Mouse (Mus musculus) stomach, embryonic 15.5 days (tissue): ENCODE measurements around the gene Tank. TPM values are rescaled to one million over a fixed set of nuclear protein-coding genes. Genes with fewer than 3 reads are reported as not detected.

Source experiments
- ATAC-seq: fragments of 200-750 bp; cut with Nextera tagmentation; 2 replicates; pipeline ENCODE4 v1.8.0; 2017; ENCODE audit warnings: low read depth, moderate number of reproducible peaks, moderate TSS enrichment; ENCODE audit not compliant: insufficient read depth, low FRiP score
- H3K27ac ChIP-seq: fragments of 300-500 bp; sonication (generic); 2 replicates; pipeline ENCODE4 v1.5.1; 2015; ENCODE audit warnings: mild to moderate bottlenecking, inconsistent platforms
- H3K27me3 ChIP-seq: fragments of 300-500 bp; sonication (generic); replicated peaks from 2 replicates; pipeline ENCODE4 v1.6.1; 2015; ENCODE audit warnings: inconsistent platforms
- H3K36me3 ChIP-seq: fragments of 300-500 bp; sonication (generic); 2 replicates; pipeline ENCODE4 v1.6.1; 2015; ENCODE audit warnings: inconsistent platforms
- H3K4me1 ChIP-seq: fragments of 300-500 bp; sonication (generic); 2 replicates; pipeline ENCODE4 v1.6.1; 2015; ENCODE audit warnings: inconsistent platforms
- H3K4me2 ChIP-seq: fragments of 300-500 bp; sonication (generic); 2 replicates; pipeline ENCODE4 v1.6.1; 2015; ENCODE audit warnings: mild to moderate bottlenecking, inconsistent platforms
- H3K4me3 ChIP-seq: fragments of 300-500 bp; sonication (generic); replicated peaks from 2 replicates; pipeline ENCODE4 v1.5.1; 2015; ENCODE audit warnings: inconsistent platforms
- H3K9ac ChIP-seq: fragments of 300-500 bp; sonication (generic); 2 replicates; pipeline ENCODE4 v1.6.1; 2015; ENCODE audit warnings: inconsistent platforms
- H3K9me3 ChIP-seq: fragments of 300-500 bp; sonication (generic); 2 replicates; pipeline ENCODE4 v1.6.1; 2016; ENCODE audit warnings: inconsistent platforms
- WGBS: fragments of 180-500 bp; shearing (Covaris S2); methylation state at CpG from one replicate; pipeline ENCODE4 v1.1.7; 2015; 5-methylcytosine and 5-hydroxymethylcytosine counted together
- polyA plus RNA-seq: library from polyadenylated mRNA; unstranded; fragments of >200 nt; fragmentation: Nextera tagmentation; extraction: Ambion mirVana; gene quantifications from 2 replicates; pipeline ENCODE4 v1.2.1, GENCODE M21; 2015

Tank gene
- polyA plus RNA-seq, 1 experiment from 2014 or later: 31.6 TPM

GRCm38 (mm10) chr2:61630864-61631555 is 52.6 kb downstream of the Tank start:
- no peaks in the 10 kb centered on the region for H3K27me3 ChIP-seq
- no peaks in the 10 kb centered on the region for H3K9me3 ChIP-seq
- no peak for ATAC-seq
- H3K9ac ChIP-seq: no peak overlapping the region
- H3K36me3 ChIP-seq: peaks cover 9% of the 10 kb centered on the region; the same call in 1 of the 2 replicates
- WGBS: 83% methylated on average over 3 of the region's 3 CpGs
- no peak overlapping the region for H3K4me2 ChIP-seq
- no peaks in the 10 kb centered on the region for H3K4me1 ChIP-seq
- no peak overlapping the region for H3K27ac ChIP-seq
- no peak overlapping the region for H3K4me3 ChIP-seq

GRCm38 (mm10) chr2:61635099-61635498 is 56.7 kb downstream of the Tank start:
- no peaks in the 10 kb centered on the region for H3K27me3 ChIP-seq
- peaks cover 9% of the 10 kb centered on the region; the same call in 1 of the 2 replicates for H3K36me3 ChIP-seq
- no peak overlapping the region for H3K4me3 ChIP-seq
- no peak overlapping the region for H3K9ac ChIP-seq
- H3K4me2 ChIP-seq: no peak overlapping the region
- 99% methylated on average over 1 of the region's 1 CpGs for WGBS
- no peak for ATAC-seq
- H3K4me1 ChIP-seq: no peaks in the 10 kb centered on the region
- H3K9me3 ChIP-seq: no peaks in the 10 kb centered on the region
- no peak overlapping the region for H3K27ac ChIP-seq

- H3K9ac ChIP-seq: no peak overlapping the region
- H3K27ac ChIP-seq: no peak overlapping the region
- H3K27me3 ChIP-seq: no peaks in the 10 kb centered on the region
- WGBS: 76% methylated on average over 6 of the region's 6 CpGs
- H3K4me2 ChIP-seq: no peak overlapping the region
- H3K4me3 ChIP-seq: no peak overlapping the region
- no peaks in the 10 kb centered on the region for H3K9me3 ChIP-seq
- ATAC-seq: no peak
- H3K4me1 ChIP-seq: no peaks in the 10 kb centered on the region
- 0 out of 2 replicates have a peak, but pooled peaks cover 6% of the 10 kb centered on the region for H3K36me3 ChIP-seq
Observed at GRCm38 (mm10) chr2:61638182-61638581, 59.8 kb downstream of the Tank start.

DNA sequence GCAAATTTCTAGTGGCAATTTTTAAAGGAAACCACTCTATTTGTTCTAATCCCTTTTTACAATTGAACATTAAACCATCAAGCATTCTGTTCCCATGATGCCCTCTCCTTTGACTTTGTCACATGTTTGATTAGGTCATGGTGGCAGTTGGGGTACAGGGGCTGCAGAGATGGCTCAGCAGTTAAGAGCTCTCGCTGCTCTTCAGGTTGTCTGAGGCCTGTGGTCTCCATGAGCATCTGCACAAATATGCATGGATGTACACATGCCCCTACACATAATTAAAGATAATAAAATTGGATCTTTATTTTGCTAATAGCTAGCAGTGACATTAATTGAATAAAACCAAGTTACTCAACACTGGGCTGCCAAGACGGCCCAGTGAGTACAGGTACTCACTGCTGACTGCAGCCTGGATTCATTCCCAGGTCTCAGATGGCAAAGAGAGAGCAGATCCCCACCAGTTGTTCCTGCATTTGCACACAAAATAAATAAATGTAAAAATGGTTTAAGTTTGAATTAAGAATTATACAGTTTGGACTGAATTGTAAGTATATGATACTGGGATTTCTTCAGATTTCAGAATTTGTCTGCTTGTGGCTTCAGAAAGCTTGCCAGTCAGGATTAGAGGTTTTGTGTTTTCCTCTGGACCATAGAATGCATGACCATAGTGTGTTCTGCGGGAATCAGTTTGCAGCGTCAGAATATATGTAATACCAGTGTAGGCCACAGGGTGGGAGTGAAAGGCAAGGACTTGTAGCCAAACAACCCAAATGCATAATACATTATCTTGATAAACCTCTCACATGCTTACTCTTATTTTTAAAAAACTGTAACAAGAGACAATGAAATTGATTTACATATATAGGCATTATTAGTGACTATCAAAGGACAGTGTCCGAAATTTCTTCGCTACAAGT is 64.3 kb downstream of the Tank start:
- H3K9me3 ChIP-seq: no peaks in the 10 kb centered on the region
- no peaks in the 10 kb centered on the region for H3K4me1 ChIP-seq
- no peak for ATAC-seq
- no peaks in the 10 kb centered on the region for H3K27me3 ChIP-seq
- H3K4me3 ChIP-seq: no peak overlapping the region
- no peak overlapping the region for H3K9ac ChIP-seq
- no peak overlapping the region for H3K4me2 ChIP-seq
- WGBS: 57% methylated on average over 6 of the region's 6 CpGs
- H3K27ac ChIP-seq: no peak overlapping the region
- H3K36me3 ChIP-seq: no peaks in the 10 kb centered on the region

DNA sequence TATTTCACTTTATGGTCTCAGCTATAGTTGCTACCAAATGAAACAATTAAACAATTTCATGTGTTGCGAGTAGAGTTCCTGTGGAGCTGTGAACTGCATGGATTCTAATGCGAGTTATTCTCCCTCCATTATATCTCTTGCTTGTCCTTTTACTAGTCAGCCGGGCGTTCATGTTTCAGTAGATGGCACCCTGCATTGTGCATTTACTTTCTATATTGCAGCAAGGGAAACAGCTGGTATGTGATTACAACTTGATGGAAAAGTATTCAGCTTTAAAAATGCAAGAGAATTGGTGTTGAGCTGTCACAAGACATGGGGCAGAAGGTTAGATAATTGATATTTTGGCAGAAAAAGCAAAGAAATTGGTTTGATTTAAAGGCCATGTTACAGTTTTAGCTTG is 72.8 kb downstream of the Tank start:
- Histone ChIP-seq H3K27ac (no peak overlapping the region), H3K4me2 (no peak overlapping the region), H3K27me3 (no peaks in the 10 kb centered on the region), H3K36me3 (0 out of 2 replicates have a peak, but pooled peaks cover 4% of the 10 kb centered on the region), H3K9me3 (no peaks in the 10 kb centered on the region), H3K9ac (no peak overlapping the region), H3K4me1 (peaks cover 9% of the 10 kb centered on the region; the same call in 1 of the 2 replicates), H3K4me3 (no peak overlapping the region)
- ATAC-seq: no peak
- 87% methylated on average over 4 of the region's 4 CpGs for WGBS

- H3K4me2 ChIP-seq: no peak overlapping the region
- WGBS: 94% methylated on average over 3 of the region's 3 CpGs
- ATAC-seq: no peak
- H3K36me3 ChIP-seq: 0 out of 2 replicates have a peak, but pooled peaks cover 4% of the 10 kb centered on the region
- H3K27me3 ChIP-seq: no peaks in the 10 kb centered on the region
- no peaks in the 10 kb centered on the region for H3K9me3 ChIP-seq
- H3K4me3 ChIP-seq: no peak overlapping the region
- no peak overlapping the region for H3K9ac ChIP-seq
- peaks cover 9% of the 10 kb centered on the region; the same call in 1 of the 2 replicates for H3K4me1 ChIP-seq
- no peak overlapping the region for H3K27ac ChIP-seq
Observed at GRCm38 (mm10) chr2:61651640-61652039, 73.3 kb downstream of the Tank start.

DNA sequence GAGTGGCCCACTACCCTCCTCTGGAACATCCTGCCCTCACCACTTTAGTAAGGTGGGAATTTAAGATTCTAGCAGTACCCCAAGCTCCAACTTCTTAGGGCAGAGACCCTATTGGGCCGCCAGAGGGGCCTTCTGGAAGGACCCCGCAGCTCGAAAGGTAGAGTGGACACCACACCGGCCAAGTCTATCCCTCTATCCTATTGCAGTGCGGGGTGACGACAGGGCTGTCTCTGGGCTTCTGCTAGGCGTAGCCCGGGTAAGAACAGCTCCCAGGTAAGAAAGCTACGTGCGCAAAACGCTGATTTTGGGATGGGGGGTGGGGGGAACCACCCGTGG is 76.6 kb downstream of the Tank start:
- peak overlapping the region; percentile 57 for H3K4me3 ChIP-seq
- H3K4me1 ChIP-seq: peaks cover 9% of the 10 kb centered on the region; the same call in 1 of the 2 replicates
- WGBS: 27% methylated on average over 12 of the region's 12 CpGs
- peak overlapping the region; percentile 98 for H3K4me2 ChIP-seq
- H3K9ac ChIP-seq: no peak overlapping the region
- no peak for ATAC-seq
- H3K27me3 ChIP-seq: no peaks in the 10 kb centered on the region
- H3K36me3 ChIP-seq: no peaks in the 10 kb centered on the region
- no peaks in the 10 kb centered on the region for H3K9me3 ChIP-seq
- H3K27ac ChIP-seq: no peak overlapping the region

- Histone ChIP-seq H3K4me3 (peak overlapping the region; percentile 57), H3K4me1 (peaks cover 9% of the 10 kb centered on the region; the same call in 1 of the 2 replicates), H3K9ac (no peak overlapping the region), H3K9me3 (no peaks in the 10 kb centered on the region), H3K27me3 (no peaks in the 10 kb centered on the region), H3K4me2 (peak overlapping the region; percentile 98), H3K36me3 (no peaks in the 10 kb centered on the region), H3K27ac (no peak overlapping the region)
- no peak; the same call in 1 of the 2 replicates for ATAC-seq
- under 1% methylated on average over 46 of the region's 46 CpGs for WGBS
Observed at GRCm38 (mm10) chr2:61655382-61656281, 77.2 kb downstream of the Tank start.

DNA sequence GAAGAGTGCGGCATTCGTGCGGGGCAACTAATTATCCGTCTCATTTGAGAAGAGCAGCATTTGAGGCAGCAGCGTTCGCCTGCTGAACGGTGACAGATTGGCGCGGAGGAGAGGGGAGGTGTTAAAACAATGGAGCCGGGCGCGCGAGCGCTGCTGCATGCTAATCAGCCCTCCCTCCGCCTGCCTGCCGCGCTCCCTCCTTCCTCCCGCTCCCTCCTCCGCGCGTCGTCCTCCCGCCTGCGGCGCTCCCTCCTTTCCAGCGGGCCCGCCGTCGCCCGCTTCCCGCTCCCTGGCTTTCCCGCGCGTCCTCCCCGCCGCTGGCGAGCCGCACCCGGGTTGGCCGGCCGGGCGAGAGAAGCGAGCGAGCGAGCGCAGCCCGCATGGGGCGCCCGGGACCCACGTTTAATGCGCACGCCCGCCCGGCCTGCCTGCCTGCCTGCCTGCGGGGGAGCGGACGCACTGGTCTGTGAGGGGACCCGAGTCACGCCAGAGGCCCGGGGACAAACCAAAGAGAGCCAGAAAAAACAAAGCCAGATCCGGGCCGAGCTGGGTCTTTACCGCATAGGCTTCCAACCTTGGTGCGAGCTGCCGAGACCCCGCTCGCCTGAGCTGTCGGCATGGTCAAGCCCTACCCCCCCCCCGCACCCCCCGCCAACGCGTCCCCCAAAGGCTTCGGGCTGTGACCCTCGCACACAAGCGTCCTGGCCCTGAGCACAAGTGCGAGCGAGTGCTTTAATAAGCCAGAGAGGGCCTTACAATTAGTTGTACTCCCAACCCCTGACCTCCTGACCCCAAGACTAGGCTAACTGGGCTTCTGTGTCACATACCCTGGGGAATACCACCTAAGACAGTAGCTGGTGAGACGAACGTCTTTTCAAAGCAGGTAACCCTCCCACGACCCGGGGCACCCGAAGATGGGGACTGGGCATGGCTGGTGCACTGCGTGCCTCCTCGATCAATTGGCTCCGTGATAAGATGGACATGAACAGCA is 78.3 kb downstream of the Tank start:
- no peaks in the 10 kb centered on the region for H3K9me3 ChIP-seq
- H3K4me3 ChIP-seq: peak overlapping the region; percentile 57
- H3K9ac ChIP-seq: peak overlapping the region; percentile 22; the same call in 1 of the 2 replicates
- H3K27ac ChIP-seq: no peak overlapping the region
- WGBS: 2% methylated on average over 83 of the region's 85 CpGs
- peaks cover 9% of the 10 kb centered on the region; the same call in 1 of the 2 replicates for H3K4me1 ChIP-seq
- peak overlapping the region; percentile 98 for H3K4me2 ChIP-seq
- no peaks in the 10 kb centered on the region for H3K36me3 ChIP-seq
- peak; percentile 74 for ATAC-seq
- no peaks in the 10 kb centered on the region for H3K27me3 ChIP-seq

- ATAC-seq: no peak
- no peak overlapping the region for H3K9ac ChIP-seq
Observed at GRCm38 (mm10) chr2:61659254-61659653, 80.9 kb downstream of the Tank start.

More at GRCm38 (mm10) chr2:61659254-61659653, 80.9 kb downstream of the Tank start:
- H3K9me3 ChIP-seq: no peaks in the 10 kb centered on the region
- no peaks in the 10 kb centered on the region for H3K36me3 ChIP-seq
- H3K27me3 ChIP-seq: no peaks in the 10 kb centered on the region
- H3K4me2 ChIP-seq: no peak overlapping the region
- no peak overlapping the region for H3K27ac ChIP-seq
- 66% methylated on average over 2 of the region's 2 CpGs for WGBS
- no peak overlapping the region for H3K4me3 ChIP-seq
- H3K4me1 ChIP-seq: peaks cover 9% of the 10 kb centered on the region; the same call in 1 of the 2 replicates
